Mouse (Mus musculus) embryonic fibroblast, embryonic 13.5 days (primary cell): ENCODE data around the gene Maml3.

Experiments used
- CTCF ChIP-seq: IDR thresholded peaks from 2 replicates; pipeline ENCODE4 v1.5.1; 2011; ENCODE audit warnings: mild to moderate bottlenecking, control low read depth, low read length, moderate library complexity, borderline replicate concordance; ENCODE audit not compliant: insufficient read depth
- POLR2A ChIP-seq: IDR thresholded peaks from 2 replicates; pipeline ENCODE4 v1.6.1; 2011; ENCODE audit warnings: low read depth, mild to moderate bottlenecking, control low read depth, low read length, moderate library complexity

GRCm38 (mm10) chr3:52027972-52028371 lies 76.9 kb downstream of the Maml3 start:
- TF ChIP-seq POLR2A (no peak), CTCF (no peak)
